Mouse (Mus musculus) lung, embryonic 14.5 days (tissue): ENCODE results near the gene Lekr1. TPM values are rescaled to one million over a fixed set of nuclear protein-coding genes. Genes with fewer than 3 reads are reported as not detected.

Source experiments
- ATAC-seq: fragments of 200-750 bp; cut with Nextera tagmentation; 2 replicates; pipeline ENCODE4 v1.8.0; 2017; ENCODE audit warnings: mild to moderate bottlenecking, moderate TSS enrichment, moderate library complexity; ENCODE audit not compliant: insufficient read depth
- DNase-seq: peaks from one replicate; pipeline ENCODE4 v3.0.0-alpha.2; 2015
- H3K27ac ChIP-seq: fragments of 300-500 bp; sonication (generic); 2 replicates; pipeline ENCODE4 v1.5.1; 2014; ENCODE audit warnings: low read depth, mild to moderate bottlenecking, moderate library complexity
- H3K27me3 ChIP-seq: fragments of 300-500 bp; sonication (generic); 2 replicates; pipeline ENCODE4 v1.6.1; 2014; ENCODE audit warnings: low read length, control low read depth; ENCODE audit not compliant: insufficient read depth
- H3K36me3 ChIP-seq: fragments of 300-500 bp; sonication (generic); 2 replicates; pipeline ENCODE4 v1.6.1; 2014; ENCODE audit warnings: control low read depth; ENCODE audit not compliant: insufficient read depth
- H3K4me1 ChIP-seq: fragments of 300-500 bp; sonication (generic); 2 replicates; pipeline ENCODE4 v1.6.1; 2014; ENCODE audit warnings: antibody characterized with exemption, control low read depth; ENCODE audit not compliant: insufficient read depth
- H3K4me2 ChIP-seq: fragments of 300-500 bp; sonication (generic); 2 replicates; pipeline ENCODE4 v1.6.1; 2014; ENCODE audit warnings: mild to moderate bottlenecking
- H3K4me3 ChIP-seq: fragments of 300-500 bp; sonication (generic); 2 replicates; pipeline ENCODE4 v1.5.1; 2014; ENCODE audit warnings: low read depth, low read length
- H3K9ac ChIP-seq: fragments of 300-500 bp; sonication (generic); 2 replicates; pipeline ENCODE4 v1.6.1; 2014
- H3K9me3 ChIP-seq: fragments of 300-500 bp; sonication (generic); 2 replicates; pipeline ENCODE4 v1.6.1; 2016; ENCODE audit warnings: low read depth, low read length, control low read depth
- CTCF ChIP-seq: IDR thresholded peaks from 2 replicates; pipeline ENCODE4 v1.5.1; 2016; ENCODE audit warnings: antibody characterized with exemption, low read depth
- WGBS: fragments of 180-500 bp; shearing (Covaris S2); extraction: QIAGEN DNeasy Blood & Tissue Kit; methylation state at CpG from one replicate; pipeline ENCODE4 v1.1.7; 2014; 5-methylcytosine and 5-hydroxymethylcytosine counted together
- polyA plus RNA-seq: library from polyadenylated mRNA; unstranded; fragments of >200 nt; fragmentation: Nextera tagmentation; extraction: Ambion mirVana; gene quantifications from 2 replicates; pipeline ENCODE4 v1.2.1, GENCODE M21; 2014

Lekr1 gene
- polyA plus RNA-seq, 1 experiment from 2014 or later, result 9.5 TPM

DNA sequence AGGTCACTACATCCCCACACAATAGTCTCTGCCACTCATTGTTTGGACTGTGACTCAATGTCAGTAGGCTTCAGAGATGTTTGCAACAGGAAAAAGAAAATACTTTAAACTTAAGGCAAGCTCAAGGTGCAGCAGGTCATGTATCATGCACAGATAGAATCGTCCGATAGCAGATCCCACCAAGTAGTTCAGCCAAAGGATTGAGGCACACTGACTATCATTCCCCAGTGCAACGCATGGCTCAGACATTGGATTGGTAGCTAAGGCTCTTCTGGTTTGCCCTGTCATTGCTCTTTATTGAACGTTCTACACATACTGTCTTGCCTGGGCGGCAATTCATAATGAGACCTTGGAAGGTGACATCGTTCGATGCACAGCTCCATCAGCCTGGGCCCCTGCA, 9.6 kb upstream of the Lekr1 start:
- no peak for DNase-seq
- 77% methylated on average over 7 of the region's 7 CpGs for WGBS
- TF ChIP-seq CTCF, result no peak
- H3K9me3 ChIP-seq, result no peaks in the 10 kb centered on the region
- no peak overlapping the region for H3K27ac ChIP-seq
- peaks cover 7% of the 10 kb centered on the region; the same call in 1 of the 2 replicates for H3K4me1 ChIP-seq
- H3K9ac ChIP-seq, result no peak overlapping the region
- H3K36me3 ChIP-seq, result no peaks in the 10 kb centered on the region
- no peak for ATAC-seq
- H3K4me3 ChIP-seq, result no peak overlapping the region
- H3K27me3 ChIP-seq, result no peaks in the 10 kb centered on the region
- H3K4me2 ChIP-seq, result no peak overlapping the region

DNA sequence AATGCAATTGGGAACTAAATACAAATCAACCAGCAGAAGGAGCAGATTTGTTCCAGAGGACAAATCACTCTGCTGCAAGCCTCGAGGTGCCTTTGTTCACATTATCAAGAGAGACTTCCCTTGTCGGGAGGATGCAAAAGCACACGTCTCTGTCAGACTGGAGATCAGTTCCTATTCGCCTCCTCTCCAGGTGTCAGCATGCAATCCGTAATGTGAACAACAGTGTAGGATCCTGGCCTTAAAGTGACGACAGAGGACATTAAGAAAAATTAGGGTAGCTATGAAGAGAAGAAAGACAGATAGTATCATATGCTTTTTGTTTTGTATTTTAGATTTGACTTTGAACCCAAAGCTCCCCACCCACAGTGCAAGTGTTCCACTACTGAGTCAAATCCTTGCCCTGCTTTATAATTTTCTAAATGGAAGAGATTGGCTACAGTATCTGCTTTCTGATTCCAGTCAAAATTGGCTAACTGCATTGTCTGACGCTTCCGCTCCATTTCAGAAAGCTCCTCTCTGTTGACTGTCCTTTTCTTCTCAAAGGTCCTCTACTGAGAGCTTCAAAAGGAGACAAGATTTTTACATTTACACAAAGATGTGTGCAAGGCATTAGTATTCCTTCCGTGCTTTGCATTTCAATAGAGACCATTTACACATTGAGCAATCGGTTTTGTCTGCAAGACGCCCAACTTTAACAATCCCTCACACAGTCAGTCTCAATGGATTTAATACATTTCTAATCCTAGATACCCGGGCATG, 8.9 kb upstream of the Lekr1 start:
- Histone ChIP-seq H3K9ac (no peak overlapping the region), H3K9me3 (no peaks in the 10 kb centered on the region), H3K27ac (no peak overlapping the region), H3K4me3 (no peak overlapping the region), H3K4me1 (peaks cover 7% of the 10 kb centered on the region; the same call in 1 of the 2 replicates), H3K27me3 (no peaks in the 10 kb centered on the region), H3K4me2 (no peak overlapping the region), H3K36me3 (no peaks in the 10 kb centered on the region)
- WGBS, result 58% methylated on average over 12 of the region's 12 CpGs
- no peak for TF ChIP-seq CTCF
- no peak for DNase-seq
- ATAC-seq, result no peak

DNA sequence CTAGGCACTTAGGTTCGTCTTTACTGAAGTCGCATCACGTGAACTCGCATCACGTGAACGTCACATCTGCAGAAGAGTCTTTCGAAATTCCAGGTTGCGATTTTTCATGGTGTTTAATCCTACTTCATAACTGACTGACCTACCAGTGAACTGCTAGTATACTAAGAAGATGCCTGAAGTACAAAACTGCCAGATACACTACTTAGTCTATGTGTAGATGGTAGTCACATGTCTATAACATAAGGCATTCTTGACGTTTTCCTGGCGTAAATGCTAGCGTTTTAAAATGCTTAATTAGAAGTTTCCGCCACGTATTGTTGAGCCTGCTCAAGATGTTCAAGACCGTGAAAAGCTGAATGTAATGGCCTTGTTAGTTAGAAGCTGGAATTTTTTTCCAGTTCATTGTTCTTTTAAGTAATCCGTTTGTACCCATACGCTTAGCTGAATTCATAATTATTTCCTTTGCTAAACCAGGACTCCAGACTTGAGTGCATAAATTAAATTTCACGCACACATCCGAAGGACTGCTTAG, 7.9 kb upstream of the Lekr1 start:
- DNase-seq (peak; percentile 30), ATAC-seq (no peak)
- Histone ChIP-seq H3K4me1 (0 out of 2 replicates have a peak, but pooled peaks cover 4% of the 10 kb centered on the region), H3K4me3 (peak overlapping the region; percentile 62), H3K27ac (no peak overlapping the region), H3K27me3 (no peaks in the 10 kb centered on the region), H3K4me2 (peak overlapping the region; percentile 90), H3K9me3 (no peaks in the 10 kb centered on the region), H3K9ac (peak overlapping the region; percentile 77; the same call in 1 of the 2 replicates), H3K36me3 (no peaks in the 10 kb centered on the region)
- 26% methylated on average over 18 of the region's 18 CpGs for WGBS
- no peak for TF ChIP-seq CTCF

DNA sequence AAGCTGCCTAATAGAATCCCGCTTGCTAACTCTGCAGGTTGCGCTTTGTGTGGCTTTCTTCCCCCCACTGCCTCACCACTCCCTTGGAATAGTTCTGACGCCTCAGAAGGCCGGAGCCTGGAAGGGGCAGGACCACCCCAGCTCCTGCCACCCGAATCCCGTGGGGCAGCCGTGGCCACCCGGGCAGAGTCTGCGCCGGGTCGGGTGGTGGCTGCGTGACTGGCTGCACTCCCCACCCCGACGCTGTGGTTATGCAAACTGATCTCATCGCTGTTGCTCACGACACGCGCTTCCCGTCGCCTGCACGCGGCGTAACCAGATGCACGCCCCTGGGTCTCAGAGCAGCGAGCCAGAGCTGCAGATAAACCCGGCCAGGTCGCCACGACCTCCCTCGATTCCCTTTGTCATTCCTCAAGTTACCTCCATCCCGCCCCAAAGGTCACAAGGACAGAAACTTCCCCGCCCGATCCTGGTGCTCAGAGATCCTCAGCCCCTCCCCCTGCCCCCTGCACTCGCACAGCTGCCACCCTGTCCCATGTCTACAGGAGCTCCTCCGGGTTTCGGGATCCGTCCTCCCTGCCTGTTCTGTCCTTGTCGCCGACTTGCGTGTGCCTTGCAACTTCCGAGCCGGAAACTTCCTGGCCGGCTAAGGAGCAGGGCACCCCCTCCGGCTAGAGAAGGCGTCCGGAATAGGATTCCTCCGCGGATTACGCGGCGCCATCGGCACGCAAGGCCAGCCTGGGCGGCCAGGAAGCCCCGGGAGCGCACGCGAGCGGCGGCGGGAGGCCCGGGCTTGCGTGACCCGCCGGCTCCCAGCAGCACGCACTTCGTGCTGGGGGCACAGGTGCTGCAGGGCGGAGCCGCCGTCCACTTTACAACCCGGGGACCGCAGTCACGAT, 7.1 kb upstream of the Lekr1 start:
- peak overlapping the region; percentile 90 for H3K4me2 ChIP-seq
- under 1% methylated on average over 72 of the region's 72 CpGs for WGBS
- TF ChIP-seq CTCF, result no peak

DNA sequence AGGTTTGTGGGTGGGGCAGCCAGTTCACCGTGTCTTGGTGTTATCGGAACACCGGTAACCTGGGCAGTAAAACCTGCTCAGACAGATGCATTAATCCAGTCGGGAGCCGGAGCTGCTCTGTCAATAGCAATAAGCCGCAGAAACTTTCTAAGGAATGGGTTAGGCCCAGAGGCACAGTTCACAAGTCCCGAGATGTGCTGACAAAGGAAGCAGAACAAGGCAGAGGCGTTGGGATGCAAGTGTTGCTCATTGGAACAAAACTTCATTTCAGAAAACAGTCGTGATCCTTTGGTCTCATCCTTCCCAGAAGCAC, 6.5 kb upstream of the Lekr1 start:
- no peaks in the 10 kb centered on the region for H3K27me3 ChIP-seq
- H3K9me3 ChIP-seq, result no peaks in the 10 kb centered on the region
- peak overlapping the region; percentile 81 for H3K27ac ChIP-seq
- H3K4me3 ChIP-seq, result peak overlapping the region; percentile 62
- ATAC-seq (no peak), DNase-seq (peak; percentile 67)
- peak overlapping the region; percentile 77 for H3K9ac ChIP-seq
- H3K4me1 ChIP-seq, result 0 out of 2 replicates have a peak, but pooled peaks cover 4% of the 10 kb centered on the region
- 4% methylated on average over 9 of the region's 9 CpGs for WGBS
- H3K36me3 ChIP-seq, result no peaks in the 10 kb centered on the region
- TF ChIP-seq CTCF, result no peak
- peak overlapping the region; percentile 90 for H3K4me2 ChIP-seq

More for the DNA sequence above, 7.1 kb upstream of the Lekr1 start:
- ATAC-seq (peak; percentile 86), DNase-seq (peak; percentile 82)
- no peaks in the 10 kb centered on the region for H3K36me3 ChIP-seq
- H3K27me3 ChIP-seq, result no peaks in the 10 kb centered on the region
- peak overlapping the region; percentile 77 for H3K9ac ChIP-seq
- peak overlapping the region; percentile 81 for H3K27ac ChIP-seq
- H3K4me1 ChIP-seq, result 0 out of 2 replicates have a peak, but pooled peaks cover 4% of the 10 kb centered on the region
- H3K9me3 ChIP-seq, result no peaks in the 10 kb centered on the region
- peak overlapping the region; percentile 62 for H3K4me3 ChIP-seq

DNA sequence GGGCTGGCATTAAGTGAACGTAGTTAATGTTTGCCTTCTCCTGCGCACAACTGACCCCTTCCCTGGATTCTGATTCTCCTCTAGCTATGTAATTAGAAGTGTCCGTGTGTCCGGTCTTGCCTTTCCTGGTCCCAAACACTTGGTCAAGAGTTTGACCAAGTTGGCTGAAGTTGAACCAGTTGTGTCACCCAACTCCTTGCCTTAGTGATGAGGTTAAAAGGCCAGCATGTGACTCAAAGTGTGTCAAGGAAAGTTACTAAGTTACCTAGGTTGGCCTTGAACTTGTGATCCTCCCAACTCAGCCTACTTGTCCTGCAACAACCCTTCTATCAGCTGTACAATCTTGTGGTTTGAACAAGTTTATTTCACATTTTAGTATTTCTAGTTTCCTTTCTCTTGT, 5.7 kb upstream of the Lekr1 start:
- H3K27ac ChIP-seq, result no peak overlapping the region
- 91% methylated on average over 4 of the region's 4 CpGs for WGBS
- H3K27me3 ChIP-seq, result no peaks in the 10 kb centered on the region
- no peak overlapping the region for H3K9ac ChIP-seq
- DNase-seq (no peak), ATAC-seq (no peak)
- no peak overlapping the region for H3K4me3 ChIP-seq
- no peak for TF ChIP-seq CTCF
- no peaks in the 10 kb centered on the region for H3K36me3 ChIP-seq
- H3K4me2 ChIP-seq, result no peak overlapping the region; the same call in 1 of the 2 replicates
- H3K4me1 ChIP-seq, result 0 out of 2 replicates have a peak, but pooled peaks cover 4% of the 10 kb centered on the region
- H3K9me3 ChIP-seq, result no peaks in the 10 kb centered on the region

DNA sequence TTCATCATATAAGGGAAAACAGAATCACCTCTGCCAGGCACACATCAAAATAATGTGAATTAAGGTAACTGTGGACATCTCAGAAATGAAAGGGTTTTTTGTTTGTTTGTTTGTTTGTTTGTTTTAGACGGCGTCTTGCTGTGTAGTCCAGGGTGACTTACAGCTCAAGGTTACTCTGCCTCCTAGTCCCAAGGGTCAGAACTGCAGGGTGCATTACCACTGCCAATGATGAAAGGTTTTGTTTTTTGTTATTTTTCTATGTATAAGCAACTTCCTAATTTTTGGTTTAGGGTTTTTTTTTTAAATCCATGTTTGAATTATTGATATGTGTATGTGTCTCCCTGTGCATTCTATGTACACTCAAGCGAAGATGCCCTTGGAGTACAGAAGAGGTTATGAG, 4.3 kb upstream of the Lekr1 start:
- DNase-seq (no peak), ATAC-seq (no peak)
- no peaks in the 10 kb centered on the region for H3K27me3 ChIP-seq
- WGBS, result 58% methylated on average over 3 of the region's 3 CpGs
- H3K36me3 ChIP-seq, result no peaks in the 10 kb centered on the region
- H3K4me2 ChIP-seq, result no peak overlapping the region
- H3K9me3 ChIP-seq, result no peaks in the 10 kb centered on the region
- no peak overlapping the region for H3K9ac ChIP-seq
- H3K4me1 ChIP-seq, result 0 out of 2 replicates have a peak, but pooled peaks cover 4% of the 10 kb centered on the region
- H3K27ac ChIP-seq, result no peak overlapping the region
- no peak overlapping the region for H3K4me3 ChIP-seq
- no peak for TF ChIP-seq CTCF
